Mouse (Mus musculus) hematopoietic stem cell, adult 5-6 weeks (primary cell): ENCODE measurements at regions not wholly inside any gene's neighbourhood (a gene's known extent, or its start where the extent isn't known, plus 50 kb on each side); places are given as distances from the start of the nearest gene placed in this dataset.

ENCODE experiments used
- ATAC-seq, 2 experiments: fragments of 125-278 bp in 1 of 2; replicated peaks in 1 of 2; 2 replicates each; pipeline ENCODE4 v1.8.0; 2016 to 2017; ENCODE audit warnings: inconsistent platforms in 2 of 2, mild to moderate bottlenecking in 2 of 2, moderate number of reproducible peaks in 2 of 2, low read depth in 1 of 2, moderate TSS enrichment in 1 of 2; ENCODE audit not compliant: low FRiP score in 2 of 2, poor library complexity in 2 of 2, severe bottlenecking in 2 of 2, insufficient read depth in 1 of 2, low TSS enrichment in 1 of 2

DNA sequence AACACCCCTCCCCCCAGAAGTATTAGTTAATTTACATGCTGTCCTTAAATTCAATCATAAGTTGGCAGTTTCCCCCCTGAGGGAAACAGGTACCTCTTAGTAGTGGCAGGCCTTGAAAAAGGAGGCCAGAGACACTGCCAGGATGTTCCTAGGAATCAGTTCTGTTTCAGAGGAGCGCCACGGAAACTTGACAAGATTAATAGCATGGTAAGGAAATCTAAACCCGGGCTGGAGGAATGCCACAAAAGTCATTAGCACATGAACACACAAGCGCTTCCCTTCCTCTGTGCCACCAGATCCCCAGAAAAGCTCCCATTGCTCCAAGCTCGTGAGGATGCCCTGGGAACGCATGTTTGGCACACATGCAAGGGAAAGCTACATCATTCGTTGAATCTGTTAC lies 59.4 kb upstream of the Neo1 start:
- no peak for ATAC-seq

DNA sequence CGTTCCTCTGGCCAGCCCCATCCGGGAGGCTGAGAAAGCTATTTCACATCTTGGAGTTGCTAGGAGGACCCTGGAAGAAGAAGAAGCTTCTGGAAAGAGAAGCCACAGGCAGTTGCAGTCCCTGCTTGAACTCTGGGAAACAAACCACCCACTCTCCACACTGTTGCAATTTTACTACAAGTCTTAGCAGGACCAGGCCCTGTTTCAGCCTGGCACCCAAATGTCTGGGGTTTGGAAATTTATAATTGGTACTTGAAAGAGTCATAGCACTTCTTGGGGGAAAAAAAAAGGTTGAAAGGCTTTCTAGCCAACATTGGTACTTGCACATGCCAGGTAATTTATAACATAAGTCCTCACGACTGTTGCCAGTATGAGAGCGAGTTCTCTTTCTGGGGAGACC lies 57.9 kb upstream of the Neo1 start:
- no peak for ATAC-seq

- ATAC-seq: no peak
These were observed 54.9 kb upstream of the Neo1 start for GRCm38 (mm10) chr9:59091179-59091578.

GRCm38 (mm10) chr9:59087704-59088103 lies 51.5 kb upstream of the Neo1 start:
- ATAC-seq: no peak

GRCm38 (mm10) chr9:59087112-59087511 lies 50.9 kb upstream of the Neo1 start:
- ATAC-seq: no peak

GRCm38 (mm10) chr9:59086556-59087102 lies 50.4 kb upstream of the Neo1 start:
- ATAC-seq: no peak
